Mouse (Mus musculus) limb, embryonic 11.5 days (tissue): ENCODE measurements around the gene Plb1. TPM values are rescaled to one million over a fixed set of nuclear protein-coding genes. Genes with fewer than 3 reads are reported as not detected.

Experiments used
- ATAC-seq: fragments of 200-750 bp; cut with Nextera tagmentation; 2 replicates; pipeline ENCODE4 v1.8.0; 2017; ENCODE audit warnings: low read depth; ENCODE audit not compliant: insufficient number of reproducible peaks, low FRiP score, low TSS enrichment
- DNase-seq: peaks from one replicate; pipeline ENCODE4 v3.0.0-alpha.2; 2015; ENCODE audit warnings: low spot score
- H3K27ac ChIP-seq: fragments of 300-500 bp; sonication (generic); replicated peaks from 2 replicates; pipeline ENCODE4 v1.5.1; 2014; ENCODE audit warnings: low read depth, mild to moderate bottlenecking, low read length
- H3K27me3 ChIP-seq: fragments of 300-500 bp; sonication (generic); 2 replicates; pipeline ENCODE4 v1.6.1; 2014; ENCODE audit warnings: mild to moderate bottlenecking, low read length, mixed read lengths; ENCODE audit not compliant: control insufficient read depth, insufficient read depth
- H3K36me3 ChIP-seq: fragments of 300-500 bp; sonication (generic); 2 replicates; pipeline ENCODE4 v1.6.1; 2014; ENCODE audit warnings: mild to moderate bottlenecking, low read length, moderate library complexity, mixed read lengths; ENCODE audit not compliant: control insufficient read depth, insufficient read depth
- H3K4me1 ChIP-seq: fragments of 300-500 bp; sonication (generic); 2 replicates; pipeline ENCODE4 v1.6.1; 2014; ENCODE audit warnings: low read length, mixed read lengths; ENCODE audit not compliant: control insufficient read depth, insufficient read depth
- H3K4me2 ChIP-seq: fragments of 300-500 bp; sonication (generic); 2 replicates; pipeline ENCODE4 v1.6.1; 2014; ENCODE audit warnings: low read depth, mild to moderate bottlenecking, moderate library complexity; ENCODE audit not compliant: severe bottlenecking
- H3K4me3 ChIP-seq: fragments of 300-500 bp; sonication (generic); 2 replicates; pipeline ENCODE4 v1.5.1; 2014; ENCODE audit warnings: low read depth, low read length
- H3K9ac ChIP-seq: fragments of 300-500 bp; sonication (generic); 2 replicates; pipeline ENCODE4 v1.6.1; 2014; ENCODE audit warnings: mild to moderate bottlenecking, low read length
- H3K9me3 ChIP-seq: fragments of 300-500 bp; sonication (generic); 2 replicates; pipeline ENCODE4 v1.6.1; 2016; ENCODE audit warnings: low read length; ENCODE audit not compliant: control insufficient read depth
- WGBS: fragments of 180-500 bp; shearing (Covaris S2); extraction: QIAGEN DNeasy Blood & Tissue Kit; methylation state at CpG from one replicate; pipeline ENCODE4 v1.1.7; 2014; 5-methylcytosine and 5-hydroxymethylcytosine counted together
- polyA plus RNA-seq: library from polyadenylated mRNA; unstranded; fragments of >200 nt; fragmentation: Nextera tagmentation; extraction: Ambion mirVana; gene quantifications from 2 replicates; pipeline ENCODE4 v1.2.1, GENCODE M21; 2014

The Plb1 gene
- polyA plus RNA-seq, 1 experiment from 2014 or later = not detected

- H3K27ac ChIP-seq = no peak overlapping the region
- H3K4me1 ChIP-seq = no peaks in the 10 kb centered on the region
- WGBS = 79% methylated on average over 8 of the region's 8 CpGs
- no peak for DNase-seq
- H3K9me3 ChIP-seq = no peaks in the 10 kb centered on the region
- H3K9ac ChIP-seq = no peak overlapping the region
- no peak for ATAC-seq
- no peak overlapping the region for H3K4me3 ChIP-seq
- H3K36me3 ChIP-seq = no peaks in the 10 kb centered on the region
- H3K27me3 ChIP-seq = no peaks in the 10 kb centered on the region
- H3K4me2 ChIP-seq = no peak overlapping the region
These were observed 15.0 kb upstream of the Plb1 start for GRCm38 (mm10) chr5:32217477-32217876.

DNA sequence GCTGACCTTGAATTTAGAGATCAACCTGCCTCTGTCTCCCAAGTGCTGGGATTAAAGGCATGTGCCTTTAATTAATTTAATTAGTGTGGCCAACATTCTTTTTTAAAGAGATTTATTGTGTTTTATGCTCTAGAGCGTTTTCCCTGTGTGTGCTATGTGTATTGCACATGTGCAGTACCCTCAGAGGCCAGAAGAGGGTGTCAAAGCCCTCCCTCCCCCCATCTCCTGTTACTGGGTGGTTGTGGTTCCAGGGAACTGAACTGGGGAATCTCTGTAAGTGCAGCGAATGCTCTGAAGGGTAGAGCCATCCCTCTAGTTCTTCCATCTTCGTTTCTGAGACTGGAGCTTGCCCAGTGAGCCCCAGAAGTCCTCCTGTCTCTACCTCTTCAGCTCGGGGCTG, 2.1 kb upstream of the Plb1 start:
- Histone ChIP-seq H3K4me2 (no peak overlapping the region), H3K27me3 (no peaks in the 10 kb centered on the region), H3K4me3 (no peak overlapping the region), H3K9ac (no peak overlapping the region), H3K9me3 (no peaks in the 10 kb centered on the region), H3K27ac (no peak overlapping the region), H3K4me1 (no peaks in the 10 kb centered on the region), H3K36me3 (no peaks in the 10 kb centered on the region)
- 41% methylated on average over 4 of the region's 4 CpGs for WGBS
- DNase-seq (peak; percentile 70), ATAC-seq (no peak)

- Histone ChIP-seq H3K4me1 (no peaks in the 10 kb centered on the region), H3K4me2 (no peak overlapping the region), H3K27me3 (no peaks in the 10 kb centered on the region), H3K36me3 (no peaks in the 10 kb centered on the region), H3K9ac (no peak overlapping the region), H3K9me3 (no peaks in the 10 kb centered on the region), H3K27ac (no peak overlapping the region), H3K4me3 (no peak overlapping the region)
- WGBS = 86% methylated on average over 2 of the region's 2 CpGs
- no peak for ATAC-seq
- no peak for DNase-seq
These were observed 6.8 kb downstream of the Plb1 start for GRCm38 (mm10) chr5:32239337-32239736.

DNA sequence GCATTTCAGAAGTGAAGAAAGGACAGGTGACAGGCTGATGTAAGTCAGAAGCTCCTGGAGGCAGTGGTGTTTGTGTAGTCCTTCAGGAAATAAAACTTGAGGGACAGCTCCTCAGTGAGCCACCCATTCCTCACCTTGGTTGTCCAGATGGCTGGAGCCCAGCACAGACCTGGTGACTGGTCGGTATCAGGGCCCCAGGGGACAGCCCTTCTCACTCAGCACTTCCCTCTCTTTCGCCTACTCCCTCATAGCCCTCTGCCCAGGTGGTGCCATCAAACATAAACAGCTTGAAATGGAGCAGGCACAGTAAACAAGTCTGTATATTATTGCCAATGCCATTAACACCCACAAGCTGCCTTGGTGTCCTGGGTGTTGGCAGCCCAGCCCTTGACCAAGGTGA, 8.2 kb downstream of the Plb1 start:
- Histone ChIP-seq H3K4me2 (no peak overlapping the region), H3K27me3 (no peaks in the 10 kb centered on the region), H3K36me3 (no peaks in the 10 kb centered on the region), H3K4me3 (no peak overlapping the region), H3K4me1 (no peaks in the 10 kb centered on the region), H3K9me3 (no peaks in the 10 kb centered on the region), H3K9ac (no peak overlapping the region), H3K27ac (no peak overlapping the region)
- 39% methylated on average over 2 of the region's 2 CpGs for WGBS
- DNase-seq = no peak
- no peak for ATAC-seq

GRCm38 (mm10) chr5:32243286-32243885, 10.9 kb downstream of the Plb1 start:
- Histone ChIP-seq H3K4me3 (no peak overlapping the region), H3K36me3 (no peaks in the 10 kb centered on the region), H3K9me3 (no peaks in the 10 kb centered on the region), H3K4me1 (no peaks in the 10 kb centered on the region), H3K9ac (no peak overlapping the region), H3K27me3 (no peaks in the 10 kb centered on the region), H3K4me2 (no peak overlapping the region), H3K27ac (no peak overlapping the region)
- DNase-seq (no peak), ATAC-seq (no peak)
- WGBS = 85% methylated on average over 7 of the region's 7 CpGs

GRCm38 (mm10) chr5:32245385-32245784, 12.9 kb downstream of the Plb1 start:
- ATAC-seq (no peak), DNase-seq (no peak)
- Histone ChIP-seq H3K27me3 (no peaks in the 10 kb centered on the region), H3K27ac (no peak overlapping the region), H3K4me2 (no peak overlapping the region), H3K9ac (no peak overlapping the region), H3K4me3 (no peak overlapping the region), H3K4me1 (no peaks in the 10 kb centered on the region), H3K36me3 (no peaks in the 10 kb centered on the region), H3K9me3 (no peaks in the 10 kb centered on the region)
- 92% methylated on average over 3 of the region's 3 CpGs for WGBS

DNA sequence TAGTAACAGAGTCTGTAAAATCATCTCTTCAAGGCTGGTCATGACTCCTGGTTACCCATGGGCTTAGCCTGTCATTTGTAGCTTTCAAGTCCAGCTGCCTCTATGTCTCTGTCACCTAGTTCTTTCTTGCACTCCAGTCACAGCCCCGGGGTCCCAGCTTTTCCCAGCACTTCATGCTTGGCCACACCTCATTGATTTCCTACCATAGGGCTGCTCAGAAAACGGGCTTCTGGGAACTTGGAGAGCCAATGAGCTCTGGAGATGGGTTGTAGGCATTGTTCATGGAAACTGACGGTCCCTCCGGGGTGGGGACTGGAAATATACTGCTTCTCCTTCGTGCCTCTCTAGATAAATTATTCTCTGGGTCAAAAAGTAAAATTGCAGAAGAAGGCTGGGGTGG, 28.2 kb downstream of the Plb1 start:
- 74% methylated on average over 5 of the region's 5 CpGs for WGBS
- H3K4me2 ChIP-seq = no peak overlapping the region
- H3K4me3 ChIP-seq = no peak overlapping the region
- H3K4me1 ChIP-seq = no peaks in the 10 kb centered on the region
- no peak overlapping the region for H3K27ac ChIP-seq
- no peaks in the 10 kb centered on the region for H3K9me3 ChIP-seq
- no peaks in the 10 kb centered on the region for H3K36me3 ChIP-seq
- H3K27me3 ChIP-seq = no peaks in the 10 kb centered on the region
- ATAC-seq (no peak), DNase-seq (no peak)
- H3K9ac ChIP-seq = no peak overlapping the region

GRCm38 (mm10) chr5:32261251-32261650, 28.7 kb downstream of the Plb1 start:
- WGBS = 93% methylated on average over 3 of the region's 3 CpGs
- no peaks in the 10 kb centered on the region for H3K4me1 ChIP-seq

DNA sequence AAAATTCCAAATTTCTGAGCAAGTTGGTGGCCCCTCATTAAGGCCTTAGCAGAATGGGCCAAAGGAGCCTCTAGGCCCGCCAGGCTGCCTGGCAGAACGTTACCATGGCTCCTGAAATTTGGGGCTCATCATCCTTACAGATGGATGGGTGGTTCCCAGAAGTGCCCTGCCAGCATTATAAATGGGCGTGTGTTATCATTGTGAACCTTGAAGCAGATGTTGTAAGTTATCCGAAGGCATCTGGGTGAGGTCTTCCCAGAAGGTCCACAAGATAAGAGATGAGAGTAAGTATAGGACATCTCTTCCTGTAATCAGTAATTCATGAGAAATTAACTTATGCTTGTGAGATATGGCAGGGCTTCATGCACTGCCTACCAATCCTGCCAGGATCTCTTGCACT, 30.0 kb downstream of the Plb1 start:
- no peak overlapping the region for H3K4me2 ChIP-seq
- H3K9ac ChIP-seq = no peak overlapping the region
- no peaks in the 10 kb centered on the region for H3K9me3 ChIP-seq
- H3K27me3 ChIP-seq = no peaks in the 10 kb centered on the region
- H3K27ac ChIP-seq = no peak overlapping the region
- DNase-seq (no peak), ATAC-seq (no peak)
- H3K4me1 ChIP-seq = no peaks in the 10 kb centered on the region
- H3K4me3 ChIP-seq = no peak overlapping the region
- 85% methylated on average over 4 of the region's 4 CpGs for WGBS
- H3K36me3 ChIP-seq = no peaks in the 10 kb centered on the region

More at GRCm38 (mm10) chr5:32261251-32261650, 28.7 kb downstream of the Plb1 start:
- Histone ChIP-seq H3K4me2 (no peak overlapping the region), H3K9ac (no peak overlapping the region), H3K27me3 (no peaks in the 10 kb centered on the region), H3K4me3 (no peak overlapping the region), H3K36me3 (no peaks in the 10 kb centered on the region), H3K27ac (no peak overlapping the region), H3K9me3 (no peaks in the 10 kb centered on the region)
- no peak for DNase-seq
- ATAC-seq = no peak
